Comparison of ENCODE assay signal across 10 mouse cellular contexts in the genomic region with DNA sequence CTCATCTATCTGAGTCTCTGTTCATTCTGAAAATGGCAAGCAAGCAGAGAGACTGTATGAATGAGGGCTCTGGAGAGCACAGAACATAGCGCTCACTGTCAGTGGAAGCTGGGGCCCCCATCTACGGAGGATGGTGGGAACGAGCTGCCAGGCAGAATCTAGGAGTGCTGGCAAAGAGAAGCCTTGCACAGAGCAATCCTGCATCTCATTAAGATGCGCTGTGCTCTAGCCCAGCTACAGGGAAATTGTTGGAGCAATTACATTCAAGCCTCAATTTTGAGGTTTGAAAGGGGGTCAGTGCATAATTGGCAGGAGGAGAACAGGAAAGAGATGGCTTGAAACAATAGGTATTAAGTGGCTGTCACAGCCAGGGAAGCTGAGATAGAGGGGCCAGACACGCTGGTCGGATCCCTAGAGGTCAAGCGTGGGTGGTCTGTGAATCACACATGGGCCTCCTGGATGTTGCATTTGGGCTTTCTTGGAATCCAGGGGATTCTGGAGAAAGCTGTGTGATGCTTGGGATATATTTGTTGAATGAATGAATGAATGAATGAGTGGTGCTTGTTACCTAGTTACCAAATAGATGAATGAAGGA.
A peak's percentile ranks its signal among the peaks of the same experiment; 100 is the strongest.
DNase-seq lines count a peak whose midpoint lies in the region; ATAC-seq lines count a peak whose summit lies in the region.
"Had no signal": no experiment of that assay in that cellular context is flagged by ENCODE, and none has a peak within 500 bp of the region (broad histone marks: within the 10 kb centered on the region; RNA-seq: fewer than 3 reads in every experiment).

No protein-coding gene starts in this region.

- no peaks in the 10 kb centered on the region for H3K9me3 ChIP-seq in forebrain, embryonic 12.5 days
- H3K9me3 ChIP-seq: G1E had no signal

- H3K9ac ChIP-seq in forebrain, embryonic 12.5 days = no peak overlapping the region; the same call in 1 of the 2 replicates

- DNase-seq in frontal cortex, postnatal 36 days (ENCODE audit: low spot score in 2 of 2) = peak; percentile 63 to 75
- peak; percentile 63 to 90 for DNase-seq in left cerebral cortex, postnatal 25 days (ENCODE audit: low spot score in 2 of 2)
- peak; percentile 48 to 55 for DNase-seq in right cerebral cortex, adult 2 months (ENCODE audit: low spot score in 2 of 2)
- DNase-seq in thymus, postnatal 25 days = no peak
- DNase-seq in heart, postnatal 4 days = no peak
- DNase-seq: adrenal gland, postnatal 36 days had no signal

- WGBS in forebrain, embryonic 12.5 days = 13% methylated on average over 7 of the region's 7 CpGs

- peak; percentile 87 for ATAC-seq in forebrain, embryonic 12.5 days (ENCODE audit: low FRiP score)
- ATAC-seq in megakaryocyte-erythroid progenitor cell, adult 5-6 weeks (replicated peaks; ENCODE audit: low FRiP score, low TSS enrichment, poor library complexity, severe bottlenecking) = no peak
- ATAC-seq: intestine, postnatal 0 days had no signal

- peaks cover 76% of the 10 kb centered on the region for H3K4me1 ChIP-seq in forebrain, embryonic 12.5 days

- H3K4me2 ChIP-seq in forebrain, embryonic 12.5 days = peak overlapping the region; percentile 15; the same call in 1 of the 2 replicates

- no peaks in the 10 kb centered on the region for H3K36me3 ChIP-seq in forebrain, embryonic 12.5 days (replicated peaks)

- H3K27me3 ChIP-seq in forebrain, embryonic 12.5 days = no peaks in the 10 kb centered on the region

- no peak overlapping the region for H3K4me3 ChIP-seq in forebrain, embryonic 12.5 days (replicated peaks)

- H3K27ac ChIP-seq in forebrain, embryonic 12.5 days = peak overlapping the region; percentile 88

- intact Hi-C loops in left cerebral cortex, postnatal 25 days (cut with DNase I) = loop anchor here (2.0 kb wide), 2 partner anchors 77 to 119 kb away; no protein-coding TSS in a partner anchor

Comparison
In these comparisons a context has a peak if more than half of its experiments do, and no peak if none do; other contexts are left out.
1. DNase-seq: peak in frontal cortex, postnatal 36 days (2 of 2), left cerebral cortex, postnatal 25 days (2 of 2) and right cerebral cortex, adult 2 months (2 of 2); none in thymus, postnatal 25 days (single experiment) and heart, postnatal 4 days (single experiment).